Mouse (Mus musculus): Measurements from ENCODE around the gene Fam19a4.

DNA sequence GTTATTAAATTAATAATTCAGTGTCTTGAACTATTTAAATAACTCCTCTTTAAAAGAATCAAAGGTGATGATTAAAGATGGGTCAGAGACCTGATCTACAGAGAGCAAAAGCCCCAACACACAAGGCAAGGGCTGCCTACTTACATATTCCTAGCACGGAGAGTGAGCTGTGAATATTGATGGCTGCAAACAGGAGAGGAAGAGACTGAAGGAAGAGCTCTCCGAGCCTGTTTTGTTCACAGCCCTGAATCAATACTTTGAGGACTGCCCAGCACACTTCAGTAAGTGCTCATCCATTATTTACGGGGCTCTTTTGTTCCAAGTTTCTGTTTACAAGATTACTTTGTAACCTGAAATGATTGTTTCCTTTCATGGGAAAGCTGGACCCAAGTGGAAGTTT, 233.6 kb downstream of the Fam19a4 start:
- TF ChIP-seq EP300 (IDR thresholded peaks at IDR 0.05; ENCODE audit: insufficient read depth, low read depth, low read length) (no peak), POLR2A (IDR thresholded peaks at IDR 0.05; ENCODE audit: insufficient read depth, low read depth, low read length) (no peak)
